Mouse (Mus musculus) C2C12 (cell line): ENCODE results near the gene Gm49405.

Experiments
- CTCF ChIP-seq: IDR thresholded peaks from one replicate; pipeline ENCODE4 v1.5.1; 2011; ENCODE audit not compliant: control insufficient read depth, insufficient read depth, insufficient read length
- MAX ChIP-seq: IDR thresholded peaks from one replicate; pipeline ENCODE4 v1.6.1; 2011; ENCODE audit warnings: mild to moderate bottlenecking, control low read depth
- MYOD1 ChIP-seq: IDR thresholded peaks from one replicate; pipeline ENCODE4 v1.6.1; 2011; ENCODE audit warnings: low read depth; ENCODE audit not compliant: control insufficient read depth, insufficient read length

DNA sequence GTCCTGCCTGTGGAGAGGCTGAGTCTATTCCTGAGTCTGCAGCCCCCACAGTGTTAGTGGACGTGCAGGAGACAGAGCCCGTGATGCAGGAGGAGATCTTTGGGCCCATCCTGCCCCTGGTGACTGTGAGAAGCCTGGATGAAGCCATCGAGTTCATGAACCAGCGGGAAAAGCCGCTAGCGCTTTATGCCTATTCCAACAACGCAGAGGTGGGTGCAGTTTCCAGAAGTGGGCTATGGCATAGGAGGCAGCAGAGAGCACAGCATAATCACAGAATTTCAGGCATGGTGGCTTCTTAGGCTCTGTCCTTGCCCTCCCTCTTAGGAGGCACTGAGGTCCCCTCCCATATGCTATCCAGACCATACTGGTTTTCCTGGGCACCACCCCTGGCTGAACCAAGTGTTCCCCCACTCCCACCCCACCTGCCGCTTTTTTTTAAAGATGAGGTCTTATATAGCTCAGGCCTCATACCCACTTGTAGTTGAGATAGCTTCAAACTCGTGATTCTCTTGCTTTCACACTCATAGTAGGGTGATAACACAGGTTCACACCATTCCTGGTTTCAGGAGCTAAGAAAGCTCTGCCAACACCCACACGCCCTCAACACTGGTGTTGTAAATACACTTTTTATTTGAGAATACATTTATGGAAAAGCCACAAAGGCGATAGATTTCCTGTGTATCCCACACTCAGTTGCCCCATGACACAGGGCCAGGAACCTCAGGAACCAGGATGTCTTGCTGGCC is 33.9 kb upstream of the Gm49405 start:
- no peak for TF ChIP-seq CTCF
- no peak for TF ChIP-seq MYOD1
- TF ChIP-seq MAX, result no peak
